Mouse (Mus musculus): ENCODE results near the gene Fam24b.
A peak's percentile ranks its signal among the peaks of the same experiment; 100 is the strongest.

Fam24b gene

GRCm38 (mm10) chr7:131329416-131329815 lies at the start of gene Fam24b:
Gene Fam24b, minus strand, starts transcription at chr7:131329516.
- no peak for DNase-seq (ENCODE audit: low read depth, low spot score)

- no peak for DNase-seq (ENCODE audit: low read depth, low spot score)
Measured at GRCm38 (mm10) chr7:131371880-131372651, 42.8 kb upstream of the Fam24b start.

GRCm38 (mm10) chr7:131371470-131371860 lies 42.1 kb upstream of the Fam24b start:
- no peak for DNase-seq (ENCODE audit: low read depth, low spot score)

DNA sequence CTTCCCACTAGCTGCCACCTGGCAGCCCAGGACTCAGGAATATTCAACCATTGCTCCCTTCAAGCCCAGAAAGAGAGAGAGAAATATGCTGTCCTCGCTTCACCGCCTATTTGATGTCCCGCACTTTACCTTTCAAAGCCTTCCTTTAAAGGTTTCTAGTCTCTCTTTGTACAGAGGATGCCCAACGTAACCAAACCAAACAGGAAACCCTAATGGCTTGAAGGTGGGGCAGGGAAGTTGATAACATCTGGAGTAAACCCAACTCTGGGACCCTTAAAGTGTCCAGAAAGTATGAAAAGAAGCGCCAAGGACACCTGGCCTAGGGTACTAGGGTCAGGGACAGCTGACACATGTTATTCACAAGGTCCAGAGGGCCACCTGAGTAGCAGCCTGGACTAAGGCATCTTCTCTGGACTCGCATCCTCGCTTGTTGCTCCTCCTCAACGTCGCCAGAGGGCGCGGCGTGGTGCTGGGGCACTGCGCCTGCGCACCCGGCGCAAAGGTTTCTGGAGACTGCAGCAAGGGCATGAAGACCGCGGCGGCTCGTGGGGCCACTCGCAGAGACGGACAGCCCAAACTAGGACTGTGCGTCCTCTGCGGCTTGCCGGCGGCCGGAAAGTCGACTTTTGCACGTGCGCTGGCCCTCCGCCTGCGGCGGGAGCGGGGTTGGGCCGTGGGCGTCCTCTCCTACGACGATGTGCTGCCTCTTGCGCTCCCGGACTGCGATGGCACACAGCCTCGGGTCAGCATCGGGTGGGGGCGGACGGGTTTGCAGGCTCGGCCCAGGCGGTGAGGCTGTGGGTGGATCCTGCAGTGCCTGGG lies 41.5 kb upstream of the Fam24b start, which contains the start of gene Pstk:
Pstk (plus strand) TSS at position 494 of the 822 bp plus-strand sequence.
- DNase-seq (ENCODE audit: low read depth, low spot score) = peak; percentile 85

GRCm38 (mm10) chr7:131364131-131364530 lies 34.8 kb upstream of the Fam24b start:
- DNase-seq (ENCODE audit: low read depth, low spot score) = no peak

- DNase-seq (ENCODE audit: low read depth, low spot score) = peak; percentile 98
Measured at GRCm38 (mm10) chr7:131362615-131363300, 33.4 kb upstream of the Fam24b start, which contains the start of gene 2310057M21Rik. Gene 2310057M21Rik, minus strand, starts transcription at chr7:131362759.

GRCm38 (mm10) chr7:131362269-131362614 lies 32.9 kb upstream of the Fam24b start:
- no peak for DNase-seq (ENCODE audit: low read depth, low spot score)

- no peak for DNase-seq (ENCODE audit: low read depth, low spot score)
Measured at GRCm38 (mm10) chr7:131356105-131356504, 26.8 kb upstream of the Fam24b start.

GRCm38 (mm10) chr7:131345856-131346541 lies 16.7 kb upstream of the Fam24b start:
- DNase-seq (ENCODE audit: low read depth, low spot score) = no peak

DNA sequence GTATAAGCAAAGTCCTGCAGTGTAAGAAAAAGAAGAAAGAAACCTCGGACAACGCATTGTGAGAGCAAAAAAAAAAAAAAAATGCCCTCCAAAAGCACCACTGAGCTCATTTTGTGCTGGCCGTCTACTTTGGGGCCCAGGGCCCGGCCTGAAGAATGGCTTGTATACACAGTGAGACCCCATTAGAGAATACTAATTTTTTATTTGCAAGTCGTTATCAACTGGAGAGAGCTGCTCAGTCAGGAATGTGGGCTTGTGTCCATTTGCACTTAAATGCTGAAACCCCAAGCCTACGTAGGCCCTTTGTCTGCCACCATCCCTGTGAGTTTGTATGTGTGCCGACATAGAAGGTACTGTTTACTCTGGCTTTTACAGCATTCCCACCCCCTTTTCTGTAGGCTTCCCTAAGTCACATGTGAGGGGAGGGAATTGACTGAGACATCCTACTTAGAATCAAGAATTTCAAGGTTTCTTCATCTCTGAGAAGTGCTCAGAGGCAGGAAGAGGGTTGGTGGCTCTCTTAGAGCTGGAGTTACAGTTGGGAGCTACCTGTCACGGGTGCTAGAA lies 8.3 kb upstream of the Fam24b start:
- no peak for DNase-seq (ENCODE audit: low read depth, low spot score)

GRCm38 (mm10) chr7:131333564-131333963 lies 4.2 kb upstream of the Fam24b start, which contains the start of gene Fam24a:
Gene Fam24a, plus strand, starts transcription at chr7:131333864.
- no peak for DNase-seq (ENCODE audit: low read depth, low spot score)

DNA sequence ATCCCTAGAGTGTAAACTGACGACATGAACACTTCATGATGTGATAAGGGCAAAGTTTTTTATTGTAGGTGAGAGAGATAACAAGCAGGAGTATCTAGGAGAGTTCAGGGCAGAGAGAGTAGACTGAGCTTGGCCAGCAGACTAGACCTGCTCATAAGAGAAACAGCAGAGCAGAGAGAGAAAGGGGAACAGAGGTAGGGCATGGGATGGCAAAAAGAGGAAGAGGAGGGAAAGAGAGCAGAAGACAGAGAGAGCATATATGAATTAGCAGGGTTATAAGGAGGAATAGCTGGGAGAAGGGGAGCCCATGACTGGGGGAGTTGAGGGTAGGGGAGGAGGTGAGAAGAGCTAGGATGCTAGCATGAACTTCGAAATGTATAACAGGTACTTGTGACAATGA lies 2.4 kb upstream of the Fam24b start:
- no peak for DNase-seq (ENCODE audit: low read depth, low spot score)

- no peak for DNase-seq (ENCODE audit: low read depth, low spot score)
Measured at GRCm38 (mm10) chr7:131327054-131327453, 2.3 kb downstream of the Fam24b start.

- DNase-seq (ENCODE audit: low read depth, low spot score) = no peak
Measured at GRCm38 (mm10) chr7:131322192-131322591, 7.1 kb downstream of the Fam24b start, which contains the start of gene Cuzd1. Gene Cuzd1, minus strand, starts transcription at chr7:131322292.

DNA sequence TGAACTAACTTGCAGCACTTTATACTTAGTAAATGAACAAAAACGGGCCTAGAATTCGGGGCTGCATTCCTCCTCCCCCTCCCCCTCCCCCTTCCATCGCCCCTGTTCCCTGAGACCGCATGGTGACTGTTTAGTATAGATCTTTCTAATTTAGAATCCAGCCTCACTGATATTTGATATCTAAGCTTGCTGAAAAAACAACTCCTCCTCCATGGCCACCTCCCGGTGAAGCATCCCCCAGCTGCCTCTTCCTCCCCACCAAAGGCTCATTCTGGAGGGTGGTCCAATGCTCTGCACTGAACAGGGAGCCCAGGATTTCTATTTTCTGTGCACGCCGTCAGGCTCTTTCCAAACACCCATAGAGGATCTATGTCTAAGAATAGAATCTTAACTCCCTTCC lies 11.0 kb downstream of the Fam24b start:
- no peak for DNase-seq (ENCODE audit: low read depth, low spot score)

DNA sequence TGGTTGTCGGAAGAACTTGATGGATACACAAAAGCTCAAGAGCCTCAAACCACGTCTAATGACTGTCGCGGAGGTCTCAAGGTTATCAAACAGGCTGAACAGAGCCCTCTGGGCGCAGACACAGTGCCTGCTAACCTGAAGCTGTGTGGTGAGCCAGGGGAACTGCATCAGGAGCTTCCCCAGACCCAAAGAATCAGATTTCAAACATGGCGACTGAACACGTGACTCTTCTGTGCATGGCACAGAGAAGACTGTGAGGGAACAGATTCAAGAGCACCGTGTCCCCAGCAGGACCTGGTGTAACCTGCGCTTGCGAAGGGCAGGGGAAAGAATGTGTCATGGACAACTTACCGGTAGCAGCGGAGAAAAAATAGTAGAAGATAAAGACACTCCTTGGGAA lies 11.7 kb downstream of the Fam24b start:
- no peak for DNase-seq (ENCODE audit: low read depth, low spot score)

DNA sequence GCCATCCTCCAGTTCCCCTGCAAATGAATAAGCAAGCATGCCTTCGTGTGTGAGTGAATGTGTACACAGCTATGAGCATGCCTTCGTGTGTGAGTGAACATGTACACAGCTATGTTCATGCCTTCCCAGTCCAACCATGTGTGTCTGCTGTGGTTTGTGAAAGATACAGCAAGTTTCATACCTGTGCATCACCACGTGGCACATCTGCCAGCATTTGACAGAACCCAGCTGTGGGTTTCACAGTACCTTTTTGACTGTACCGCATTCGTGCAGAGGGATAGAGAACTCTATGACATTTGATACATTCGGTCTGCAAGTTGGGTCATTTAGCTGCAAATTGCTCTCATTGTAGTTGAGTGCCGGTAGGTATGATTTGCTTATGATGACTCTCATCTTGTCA lies 14.8 kb downstream of the Fam24b start:
- DNase-seq (ENCODE audit: low read depth, low spot score) = no peak

DNA sequence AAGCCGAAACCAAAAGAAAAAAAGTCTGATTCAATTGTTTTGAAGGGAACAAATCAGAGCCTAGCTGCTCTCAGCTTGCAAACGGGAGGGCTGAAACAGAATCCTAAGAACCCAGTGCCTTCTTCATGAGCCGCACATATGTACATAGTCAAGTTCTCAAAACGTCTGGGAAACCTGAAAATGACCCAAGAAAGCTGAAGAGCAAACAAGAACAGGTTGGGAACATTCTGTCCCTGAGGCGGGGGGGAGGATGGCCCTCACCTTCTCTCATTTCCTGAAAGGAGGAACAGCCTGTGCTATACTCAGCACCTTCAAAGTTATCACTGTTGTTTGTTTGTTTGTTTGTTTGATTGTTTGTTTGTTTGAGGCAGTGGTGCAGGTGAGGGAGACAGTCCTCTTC lies 22.6 kb downstream of the Fam24b start:
- no peak for DNase-seq (ENCODE audit: low read depth, low spot score)

- DNase-seq (ENCODE audit: low read depth, low spot score) = no peak
Measured at GRCm38 (mm10) chr7:131303340-131303739, 26.0 kb downstream of the Fam24b start.

- DNase-seq (ENCODE audit: low read depth, low spot score) = no peak
Measured at GRCm38 (mm10) chr7:131297151-131297550, 32.2 kb downstream of the Fam24b start.

Data from retina, postnatal 7 days (tissue).